Mouse (Mus musculus) urinary bladder, postnatal 14 days (tissue): ENCODE results near the gene Pitpnb.

ENCODE experiments used
- DNase-seq: peaks from one replicate; pipeline ENCODE4 v3.0.0; 2021; ENCODE audit warnings: low spot score

Gene Pitpnb

GRCm38 (mm10) chr5:111396199-111396598, 65.6 kb downstream of the Pitpnb start:
- no peak for DNase-seq

DNA sequence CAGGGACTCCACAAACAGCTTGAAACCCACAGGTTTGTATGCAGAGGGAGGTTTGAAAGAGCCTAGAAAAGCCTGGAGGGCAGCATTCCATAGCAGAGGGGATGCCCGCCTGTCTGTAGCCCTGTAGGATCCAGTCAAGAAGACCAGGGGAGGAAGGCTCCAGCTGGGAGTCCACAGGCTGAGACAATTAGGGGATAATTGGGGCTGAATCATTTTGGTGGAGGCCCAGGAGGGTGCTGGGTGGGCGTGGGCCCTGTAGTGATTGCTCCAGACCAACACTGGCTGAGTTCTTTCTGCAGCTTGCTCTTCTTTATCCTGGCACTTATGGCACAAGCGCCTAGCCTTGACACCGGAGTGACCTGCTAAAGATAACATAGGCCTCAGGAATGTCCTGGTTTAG, 67.9 kb downstream of the Pitpnb start:
- DNase-seq = no peak

GRCm38 (mm10) chr5:111399271-111399670, 68.7 kb downstream of the Pitpnb start:
- no peak for DNase-seq

DNA sequence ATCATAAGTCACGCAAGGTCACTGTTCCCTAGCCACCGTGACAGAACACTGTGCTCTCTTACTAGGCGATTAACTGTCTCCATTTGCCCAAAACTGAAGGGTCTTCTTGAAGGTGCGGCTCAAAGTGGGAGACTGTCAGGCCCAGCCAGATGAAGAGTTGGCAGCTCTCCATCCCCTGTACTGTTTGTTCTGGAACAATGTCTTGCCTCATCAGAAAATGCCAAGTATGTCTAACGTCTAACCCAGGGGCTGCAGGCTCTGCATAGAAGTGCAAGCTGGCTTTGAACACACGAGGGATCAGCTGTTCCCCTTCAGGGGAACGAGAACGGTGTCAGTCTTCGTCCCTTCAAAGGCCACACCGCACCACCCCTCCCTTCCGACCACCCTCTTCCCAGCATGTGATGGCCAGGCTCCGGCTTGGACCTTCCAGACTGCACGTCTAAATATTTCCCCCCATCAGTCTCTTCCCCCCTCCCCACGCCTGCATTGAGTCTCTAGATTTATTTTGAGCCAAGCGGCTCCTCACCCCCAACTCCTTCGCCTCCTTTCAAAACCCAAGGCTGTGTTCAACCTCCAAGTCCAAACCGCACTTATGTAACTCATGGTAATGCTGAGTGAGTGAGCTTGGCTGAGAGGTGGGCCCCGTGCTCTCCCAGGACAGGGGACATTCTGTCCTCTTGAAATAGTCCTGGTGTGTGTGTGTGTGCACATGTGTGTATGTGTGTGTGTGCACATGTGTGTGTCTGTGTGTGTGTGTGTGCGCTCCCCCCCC, 71.5 kb downstream of the Pitpnb start:
- no peak for DNase-seq

DNA sequence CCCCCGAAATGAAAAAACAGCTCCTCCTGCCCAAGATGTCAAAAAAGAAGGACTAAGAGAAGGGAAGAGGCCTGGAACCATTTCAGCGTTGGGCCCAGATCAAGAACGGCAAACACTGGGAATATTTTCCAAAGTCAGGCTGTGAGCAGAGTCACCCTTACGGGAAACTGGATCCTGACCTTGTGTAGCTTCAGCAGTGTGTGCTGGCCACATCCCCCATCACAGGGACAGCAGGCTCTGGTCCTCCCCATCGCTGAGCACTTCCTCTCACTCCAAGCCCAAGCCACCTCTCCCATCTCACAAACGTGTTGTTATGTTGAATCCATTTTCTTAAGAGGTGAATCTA, 72.1 kb downstream of the Pitpnb start:
- no peak for DNase-seq

DNA sequence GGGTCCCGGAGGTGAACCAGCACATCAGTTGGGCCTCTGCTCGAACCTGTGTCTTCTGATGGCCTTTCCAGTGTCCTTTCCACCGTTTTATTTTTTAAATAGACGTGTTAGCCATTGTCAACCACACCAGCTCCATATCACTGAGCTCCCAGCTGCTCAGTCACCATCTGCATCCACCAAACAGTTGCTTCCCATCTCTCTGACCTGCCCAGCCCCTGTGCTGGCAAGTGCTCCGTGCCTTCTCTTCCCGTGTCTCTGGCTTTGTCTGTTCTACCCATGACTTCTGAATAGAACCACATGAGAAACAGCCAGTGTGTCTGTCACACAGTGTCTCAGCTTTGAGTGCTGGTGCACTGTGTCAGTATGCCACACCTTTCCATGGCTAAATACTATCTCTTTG, 74.2 kb downstream of the Pitpnb start:
- DNase-seq = no peak

- no peak for DNase-seq
Measured at GRCm38 (mm10) chr5:111408470-111409105, 78.0 kb downstream of the Pitpnb start.

DNA sequence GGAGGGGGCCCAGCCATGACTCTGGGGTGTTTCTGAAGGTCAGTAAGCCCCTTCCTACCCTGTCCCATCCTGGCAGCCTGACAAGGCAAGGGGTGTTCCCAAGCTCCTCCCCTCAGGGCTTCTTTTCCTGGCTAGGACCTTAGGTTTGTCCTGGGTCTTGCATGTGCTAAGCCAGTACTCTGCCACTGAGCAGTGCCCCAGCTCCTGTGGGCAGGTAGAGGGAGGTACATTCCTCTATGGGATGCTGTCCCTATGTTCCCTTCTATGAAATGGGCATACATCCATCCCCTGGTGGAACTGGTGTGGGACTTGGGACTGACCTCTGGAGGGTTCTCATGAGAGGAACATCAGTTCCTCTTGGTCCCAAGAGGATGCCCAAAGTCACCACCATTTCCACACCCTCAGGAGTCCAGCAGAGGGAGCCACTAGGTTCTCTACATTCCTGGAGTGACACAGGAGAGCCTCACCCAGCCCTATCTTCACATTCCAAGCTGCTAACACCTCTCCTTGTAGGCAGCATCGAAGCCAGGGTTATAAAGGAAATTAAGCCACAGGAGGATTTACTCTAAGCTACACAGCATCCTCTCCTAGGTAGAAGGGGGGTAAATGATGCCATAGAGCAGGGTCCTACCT, 79.0 kb downstream of the Pitpnb start:
- no peak for DNase-seq

DNA sequence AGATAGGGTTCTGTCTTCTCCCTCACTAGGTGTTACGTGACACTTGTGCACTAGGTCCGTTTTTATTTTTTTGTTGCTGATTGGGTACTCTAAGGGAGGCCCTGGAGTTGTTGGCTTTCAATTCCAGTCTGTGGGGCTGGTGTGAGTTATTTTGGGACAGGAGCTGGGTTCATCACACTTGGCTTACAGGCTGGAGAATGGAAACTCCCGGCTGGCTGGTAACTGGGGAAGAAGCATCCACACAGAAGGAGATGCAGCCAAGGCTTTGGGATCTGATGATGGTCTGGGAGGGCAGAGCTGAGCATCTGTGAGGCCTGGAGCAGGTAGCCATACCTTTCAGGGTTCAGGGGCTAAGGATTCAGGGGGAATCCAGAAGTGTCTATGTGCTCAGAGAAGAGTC, 80.1 kb downstream of the Pitpnb start:
- no peak for DNase-seq

- DNase-seq = peak; percentile 82
Measured at GRCm38 (mm10) chr5:111414192-111414591, 83.6 kb downstream of the Pitpnb start.

DNA sequence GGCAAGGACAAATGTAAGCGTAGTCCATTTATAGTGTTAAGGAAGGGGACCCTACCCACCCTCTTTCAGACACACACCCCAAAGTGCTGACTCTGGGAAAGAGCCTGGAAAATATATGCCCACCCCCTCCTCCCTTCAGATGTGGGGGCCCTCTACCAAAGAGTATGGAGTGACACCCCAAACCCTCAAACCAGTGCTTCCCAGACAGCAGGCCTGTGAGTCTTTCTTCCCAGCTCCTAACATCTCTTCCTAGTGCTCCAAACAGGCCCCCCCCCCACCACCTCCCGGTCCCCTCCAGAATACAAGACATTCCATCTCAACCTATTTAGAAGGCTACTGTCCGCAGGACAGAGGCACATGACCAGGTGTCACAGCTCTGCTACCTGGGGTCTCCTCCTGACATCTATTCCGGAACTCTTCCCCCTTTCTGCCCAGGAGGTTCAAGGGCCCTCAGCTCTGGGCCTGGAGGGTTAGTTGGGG, 84.2 kb downstream of the Pitpnb start:
- DNase-seq = no peak

DNA sequence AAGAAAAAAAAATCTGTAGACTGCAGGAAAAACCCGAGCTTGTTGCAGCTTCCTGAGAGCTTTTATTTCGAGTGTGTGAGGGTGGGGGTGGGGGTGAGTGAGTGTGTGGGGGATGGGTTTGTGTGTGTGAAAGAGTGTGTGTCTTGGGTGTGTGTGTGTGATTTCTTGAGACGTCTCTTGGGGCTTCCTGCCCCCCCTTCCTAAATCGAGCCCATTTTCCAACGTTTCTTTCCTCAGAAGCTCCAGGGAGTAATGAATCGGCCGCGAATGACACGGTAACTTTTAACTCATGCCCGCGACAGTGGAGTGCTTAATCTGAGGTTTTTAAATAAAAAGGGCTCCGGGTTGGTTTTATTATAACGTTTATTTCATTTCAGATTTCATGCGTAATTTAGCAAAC, 85.0 kb downstream of the Pitpnb start:
- DNase-seq = no peak

DNA sequence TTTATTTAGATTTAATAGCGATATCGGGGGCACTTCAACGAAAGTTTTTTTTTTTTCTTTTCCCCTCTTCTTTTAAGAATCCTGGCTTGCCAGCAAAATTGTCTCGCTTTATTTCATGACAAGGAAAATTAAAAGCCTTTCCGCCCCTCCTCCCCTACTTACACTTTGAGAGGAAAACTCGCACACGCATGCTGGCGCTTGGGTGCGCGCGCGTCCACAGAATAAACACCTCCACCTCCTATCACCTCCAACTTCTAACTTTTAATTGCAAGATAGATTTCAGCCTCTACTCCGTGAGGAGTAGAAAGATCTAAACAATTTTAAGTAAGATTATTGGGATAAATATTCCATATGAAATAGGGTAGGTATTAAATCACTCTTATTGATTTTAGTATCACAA, 85.5 kb downstream of the Pitpnb start:
- no peak for DNase-seq

GRCm38 (mm10) chr5:111416591-111417374, 86.2 kb downstream of the Pitpnb start, which contains the start of gene Mn1:
Gene Mn1, plus strand, starts transcription at chr5:111417362.
- DNase-seq = peak; percentile 83

DNA sequence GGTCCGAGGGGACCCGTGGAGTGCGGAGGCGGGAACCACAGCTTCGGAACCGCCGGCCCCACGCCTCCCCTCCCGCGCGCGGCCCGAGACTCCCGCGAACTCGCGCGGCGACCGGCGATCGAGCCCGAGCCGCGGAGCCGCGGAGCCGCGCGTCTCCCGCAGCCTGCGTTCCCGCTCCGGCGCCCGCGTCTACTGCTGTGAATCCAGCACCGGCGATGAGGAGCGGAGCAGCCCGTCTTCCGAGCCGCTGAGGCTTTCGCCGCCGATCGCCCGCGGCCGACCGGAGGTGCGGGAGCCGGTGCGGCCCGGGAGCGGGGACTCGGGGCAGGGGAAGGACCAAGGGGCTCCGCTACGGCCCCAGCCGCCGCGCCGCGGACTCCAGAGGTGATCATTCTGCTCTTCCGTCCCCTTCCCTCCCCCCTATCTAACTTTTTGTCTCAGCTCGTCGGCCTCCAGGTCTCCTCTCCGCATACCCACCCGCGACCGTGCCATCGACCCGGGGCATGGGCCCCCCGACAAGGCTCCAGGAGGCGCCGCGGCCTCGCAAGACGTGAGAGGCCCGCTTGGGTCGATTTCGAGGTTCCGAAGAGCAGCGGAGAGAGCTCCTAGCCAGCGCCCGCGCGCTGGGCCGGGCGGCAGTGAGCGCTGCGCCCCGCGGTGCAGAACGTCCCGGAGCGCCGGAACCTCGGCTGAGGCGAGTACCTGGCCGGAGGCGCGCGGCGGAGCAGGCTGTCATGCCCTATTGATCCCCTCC, 87.0 kb downstream of the Pitpnb start:
- no peak for DNase-seq

- peak; percentile 29 for DNase-seq
Measured at GRCm38 (mm10) chr5:111418202-111419120, 87.9 kb downstream of the Pitpnb start.

DNA sequence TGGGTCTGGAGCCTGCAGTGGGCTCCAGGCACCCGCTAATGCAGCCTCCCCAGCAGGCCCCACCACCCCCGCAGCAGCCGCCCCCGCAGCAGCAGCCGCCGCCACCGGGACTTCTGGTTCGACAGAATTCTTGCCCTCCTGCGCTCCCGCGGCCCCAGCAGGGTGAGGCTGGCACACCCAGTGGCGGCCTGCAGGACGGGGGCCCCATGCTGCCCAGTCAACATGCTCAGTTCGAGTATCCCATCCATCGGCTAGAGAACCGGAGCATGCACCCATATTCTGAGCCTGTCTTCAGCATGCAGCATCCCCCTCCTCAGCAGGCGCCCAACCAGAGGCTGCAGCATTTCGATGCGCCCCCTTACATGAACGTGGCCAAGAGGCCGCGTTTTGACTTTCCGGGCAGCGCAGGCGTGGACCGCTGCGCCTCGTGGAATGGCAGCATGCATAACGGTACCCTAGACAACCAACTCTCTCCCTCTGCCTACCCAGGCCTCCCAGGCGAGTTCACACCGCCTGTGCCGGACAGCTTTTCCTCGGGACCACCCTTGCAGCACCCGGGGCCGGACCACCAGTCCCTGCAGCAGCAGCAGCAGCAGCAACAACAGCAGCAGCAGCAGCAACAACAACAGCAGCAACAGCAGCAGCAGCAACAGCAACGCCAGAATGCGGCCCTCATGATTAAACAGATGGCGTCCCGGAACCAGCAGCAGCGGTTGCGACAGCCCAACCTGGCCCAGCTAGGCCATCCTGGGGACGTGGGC, 88.7 kb downstream of the Pitpnb start:
- DNase-seq = no peak

DNA sequence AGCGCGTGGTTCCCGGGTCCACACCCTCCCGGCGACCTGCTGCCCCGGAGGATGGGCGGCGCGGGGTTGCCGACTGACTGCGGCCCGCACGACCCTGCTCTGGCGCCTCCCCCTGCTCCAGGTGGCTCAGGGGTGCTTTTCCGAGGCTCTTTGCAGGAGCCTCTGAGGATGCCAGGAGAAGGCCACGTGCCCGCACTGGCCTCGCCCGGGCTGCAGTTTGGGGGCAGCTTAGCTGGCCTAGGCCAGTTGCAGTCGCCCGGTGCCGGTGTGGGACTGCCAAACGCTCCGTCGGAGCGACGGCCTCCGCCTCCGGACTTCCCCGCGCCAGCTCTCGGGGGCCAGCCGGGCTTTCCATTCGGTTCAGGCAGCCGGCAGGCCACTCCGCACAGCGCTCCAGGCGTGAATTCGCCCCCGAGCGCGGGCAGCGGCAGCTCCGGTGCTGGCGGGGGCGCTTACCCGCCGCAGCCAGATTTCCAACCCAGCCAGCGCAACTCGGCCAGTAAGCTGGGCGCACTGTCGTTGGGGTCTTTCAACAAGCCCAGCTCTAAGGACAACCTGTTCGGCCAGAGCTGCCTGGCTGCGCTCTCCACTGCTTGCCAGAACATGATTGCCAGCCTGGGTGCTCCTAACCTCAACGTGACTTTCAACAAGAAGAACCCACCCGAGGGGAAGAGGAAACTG, 89.6 kb downstream of the Pitpnb start:
- no peak for DNase-seq

DNA sequence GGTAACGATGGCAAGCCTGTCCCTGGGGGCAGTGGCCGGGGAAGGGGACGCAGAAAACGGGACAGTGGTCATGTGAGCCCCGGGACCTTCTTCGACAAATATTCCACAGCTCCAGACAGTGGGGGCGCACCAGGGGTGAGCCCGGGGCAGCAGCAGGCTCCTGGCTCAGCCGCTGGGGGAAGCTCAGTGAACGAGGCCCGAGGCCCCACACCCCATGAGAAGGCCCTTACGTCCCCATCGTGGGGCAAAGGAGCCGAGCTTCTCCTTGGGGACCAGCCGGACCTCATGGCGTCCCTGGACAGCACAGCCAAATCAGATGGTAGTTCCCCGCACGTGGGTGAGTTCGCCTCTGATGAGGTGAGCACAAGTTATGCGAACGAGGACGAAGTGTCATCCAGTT, 90.3 kb downstream of the Pitpnb start:
- no peak for DNase-seq
